Mouse (Mus musculus): ENCODE measurements around the gene Rnf43.

Rnf43 gene

GRCm38 (mm10) chr11:87662407-87662806 lies at the start of gene Rnf43:
TSS of gene Rnf43 (plus strand) at chr11:87662722.
- DNase-seq: peak; percentile 91

- DNase-seq: no peak
Observed at GRCm38 (mm10) chr11:87613972-87614371, 48.5 kb upstream of the Rnf43 start.

- no peak for DNase-seq
Observed at GRCm38 (mm10) chr11:87615551-87615950, 47.0 kb upstream of the Rnf43 start.

GRCm38 (mm10) chr11:87615952-87616351 lies 46.6 kb upstream of the Rnf43 start:
- DNase-seq: no peak

- DNase-seq: no peak
Observed at GRCm38 (mm10) chr11:87616790-87617474, 45.6 kb upstream of the Rnf43 start, which contains the start of gene Hsf5. TSS of gene Hsf5 (plus strand) at chr11:87617164.

GRCm38 (mm10) chr11:87617606-87618005 lies 44.9 kb upstream of the Rnf43 start:
- no peak for DNase-seq

GRCm38 (mm10) chr11:87623160-87623559 lies 39.4 kb upstream of the Rnf43 start:
- DNase-seq: no peak

GRCm38 (mm10) chr11:87629859-87630258 lies 32.7 kb upstream of the Rnf43 start:
- peak; percentile 65 for DNase-seq

- DNase-seq: no peak
Observed at GRCm38 (mm10) chr11:87638793-87639192, 23.7 kb upstream of the Rnf43 start.

- DNase-seq: peak; percentile 21
Observed at GRCm38 (mm10) chr11:87639206-87639605, 23.3 kb upstream of the Rnf43 start.

GRCm38 (mm10) chr11:87642865-87643264 lies 19.7 kb upstream of the Rnf43 start:
- DNase-seq: no peak

- no peak for DNase-seq
Observed at GRCm38 (mm10) chr11:87654693-87655092, 7.8 kb upstream of the Rnf43 start.

GRCm38 (mm10) chr11:87659216-87659615 lies 3.3 kb upstream of the Rnf43 start:
- DNase-seq: no peak

- no peak for DNase-seq
Observed at GRCm38 (mm10) chr11:87662822-87663221, 300 bp downstream of the Rnf43 start.

- no peak for DNase-seq
Observed at GRCm38 (mm10) chr11:87663948-87664347, 1.4 kb downstream of the Rnf43 start.

GRCm38 (mm10) chr11:87664521-87664920 lies 2.0 kb downstream of the Rnf43 start:
- no peak for DNase-seq

GRCm38 (mm10) chr11:87665224-87665623 lies 2.7 kb downstream of the Rnf43 start:
- no peak for DNase-seq

GRCm38 (mm10) chr11:87665658-87666057 lies 3.1 kb downstream of the Rnf43 start:
- no peak for DNase-seq

GRCm38 (mm10) chr11:87666256-87667035 lies 3.9 kb downstream of the Rnf43 start:
- DNase-seq: no peak

- no peak for DNase-seq
Observed at GRCm38 (mm10) chr11:87667107-87668090, 4.9 kb downstream of the Rnf43 start.

- DNase-seq: no peak
Observed at GRCm38 (mm10) chr11:87673282-87673681, 10.8 kb downstream of the Rnf43 start.

GRCm38 (mm10) chr11:87675606-87676005 lies 13.1 kb downstream of the Rnf43 start:
- DNase-seq: no peak

GRCm38 (mm10) chr11:87677756-87678155 lies 15.2 kb downstream of the Rnf43 start:
- no peak for DNase-seq

Data from thymus, postnatal 14 days (tissue).